Mouse (Mus musculus): Measurements from ENCODE around the gene Cnih1. TPM values are rescaled to one million over a fixed set of nuclear protein-coding genes. Genes with fewer than 3 reads are reported as not detected.
A peak's percentile ranks its signal among the peaks of the same experiment; 100 is the strongest.

The Cnih1 gene
- polyA plus RNA-seq, 1 experiment from 2014 or later = 218 TPM

DNA sequence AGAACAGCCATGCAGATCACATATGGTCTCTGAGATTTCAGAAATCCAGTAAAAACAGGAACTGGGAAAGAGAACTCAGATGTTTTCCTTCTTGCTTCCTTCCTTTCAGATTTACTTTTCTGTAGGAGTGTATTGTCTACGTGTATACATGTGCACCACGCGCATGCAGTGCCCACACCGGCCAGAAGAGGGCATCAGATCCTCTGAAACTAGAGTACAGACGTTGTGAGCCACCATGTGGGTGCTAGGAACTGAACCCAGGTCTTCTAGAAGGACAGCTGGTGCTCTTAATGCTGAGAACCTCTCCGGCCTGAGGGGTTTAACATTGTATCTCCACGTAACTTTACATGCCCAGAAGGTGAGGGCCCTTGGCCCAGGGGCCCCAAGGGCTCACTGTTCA lies 9.0 kb downstream of the Cnih1 start:
- ATAC-seq (ENCODE audit: low read depth) = no peak
- Histone ChIP-seq H3K4me1 (ENCODE audit: control insufficient read depth, insufficient read depth, low read length) (no peaks in the 10 kb centered on the region), H3K27me3 (ENCODE audit: control insufficient read depth, insufficient read depth, low read length) (no peaks in the 10 kb centered on the region), H3K36me3 (ENCODE audit: control insufficient read depth, insufficient read depth, low read length) (peaks cover 51% of the 10 kb centered on the region), H3K4me2 (ENCODE audit: low read depth, low read length) (no peak overlapping the region), H3K9ac (replicated peaks; ENCODE audit: low read depth, low read length) (no peak overlapping the region), H3K27ac (ENCODE audit: low read depth, low read length) (no peak overlapping the region), H3K9me3 (ENCODE audit: control insufficient read depth, low read length) (no peaks in the 10 kb centered on the region), H3K4me3 (ENCODE audit: low read depth, low read length) (no peak overlapping the region)
- 94% methylated on average over 7 of the region's 7 CpGs for WGBS

DNA sequence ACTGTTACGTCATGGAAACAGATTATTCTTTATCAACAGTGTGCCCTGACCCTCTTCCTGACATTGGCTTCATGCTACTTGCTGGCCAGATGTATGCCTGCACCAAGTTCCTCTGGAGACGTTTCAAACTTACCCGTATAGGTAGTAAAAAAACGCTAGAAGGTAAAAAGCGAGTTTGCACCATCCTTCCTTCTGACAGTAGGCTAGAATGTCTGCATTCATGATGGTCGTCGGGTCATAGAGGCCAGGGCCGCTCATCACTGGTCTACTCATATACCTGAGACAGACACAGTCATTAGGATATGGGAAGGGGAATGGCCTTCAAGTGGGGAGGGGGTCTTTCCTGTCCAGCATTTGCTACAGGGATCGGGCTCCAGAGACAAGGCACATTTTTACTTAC lies 9.5 kb downstream of the Cnih1 start:
- peaks cover 56% of the 10 kb centered on the region for H3K36me3 ChIP-seq (ENCODE audit: control insufficient read depth, insufficient read depth, low read length)
- no peak overlapping the region for H3K4me2 ChIP-seq (ENCODE audit: low read depth, low read length)
- no peak overlapping the region for H3K4me3 ChIP-seq (ENCODE audit: low read depth, low read length)
- no peak overlapping the region for H3K27ac ChIP-seq (ENCODE audit: low read depth, low read length)
- no peak for ATAC-seq (ENCODE audit: low read depth)
- H3K27me3 ChIP-seq (ENCODE audit: control insufficient read depth, insufficient read depth, low read length) = no peaks in the 10 kb centered on the region
- H3K4me1 ChIP-seq (ENCODE audit: control insufficient read depth, insufficient read depth, low read length) = no peaks in the 10 kb centered on the region
- no peaks in the 10 kb centered on the region for H3K9me3 ChIP-seq (ENCODE audit: control insufficient read depth, low read length)
- 97% methylated on average over 9 of the region's 9 CpGs for WGBS
- no peak overlapping the region for H3K9ac ChIP-seq (replicated peaks; ENCODE audit: low read depth, low read length)

- H3K4me2 ChIP-seq (ENCODE audit: low read depth, low read length) = no peak overlapping the region
- H3K27ac ChIP-seq (ENCODE audit: low read depth, low read length) = no peak overlapping the region
- H3K9ac ChIP-seq (replicated peaks; ENCODE audit: low read depth, low read length) = no peak overlapping the region
- peaks cover 8% of the 10 kb centered on the region; the same call in 1 of the 2 replicates for H3K36me3 ChIP-seq (ENCODE audit: control insufficient read depth, insufficient read depth, low read length)
- ATAC-seq (ENCODE audit: low read depth) = no peak
- 88% methylated on average over 6 of the region's 6 CpGs for WGBS
- no peaks in the 10 kb centered on the region for H3K27me3 ChIP-seq (ENCODE audit: control insufficient read depth, insufficient read depth, low read length)
- H3K9me3 ChIP-seq (ENCODE audit: control insufficient read depth, low read length) = no peaks in the 10 kb centered on the region
- H3K4me1 ChIP-seq (ENCODE audit: control insufficient read depth, insufficient read depth, low read length) = no peaks in the 10 kb centered on the region
- no peak overlapping the region for H3K4me3 ChIP-seq (ENCODE audit: low read depth, low read length)
Observed at GRCm38 (mm10) chr14:46770036-46770435, 18.2 kb downstream of the Cnih1 start.

- ATAC-seq (ENCODE audit: low read depth) = no peak
- Histone ChIP-seq H3K36me3 (ENCODE audit: control insufficient read depth, insufficient read depth, low read length) (no peaks in the 10 kb centered on the region), H3K27me3 (ENCODE audit: control insufficient read depth, insufficient read depth, low read length) (no peaks in the 10 kb centered on the region), H3K4me1 (ENCODE audit: control insufficient read depth, insufficient read depth, low read length) (no peaks in the 10 kb centered on the region), H3K27ac (ENCODE audit: low read depth, low read length) (no peak overlapping the region), H3K4me3 (ENCODE audit: low read depth, low read length) (no peak overlapping the region), H3K9ac (replicated peaks; ENCODE audit: low read depth, low read length) (no peak overlapping the region), H3K9me3 (ENCODE audit: control insufficient read depth, low read length) (no peaks in the 10 kb centered on the region), H3K4me2 (ENCODE audit: low read depth, low read length) (no peak overlapping the region)
- 85% methylated on average over 12 of the region's 12 CpGs for WGBS
Observed at GRCm38 (mm10) chr14:46767116-46767515, 21.1 kb downstream of the Cnih1 start.

- no peak for ATAC-seq (ENCODE audit: low read depth)
- no peaks in the 10 kb centered on the region for H3K36me3 ChIP-seq (ENCODE audit: control insufficient read depth, insufficient read depth, low read length)
- no peak overlapping the region for H3K9ac ChIP-seq (replicated peaks; ENCODE audit: low read depth, low read length)
Observed at GRCm38 (mm10) chr14:46761186-46761585, 27.0 kb downstream of the Cnih1 start.

GRCm38 (mm10) chr14:46760355-46761029 lies 27.7 kb downstream of the Cnih1 start, which contains the start of gene Cdkn3:
TSS of gene Cdkn3 (plus strand) at chr14:46760541.
- Histone ChIP-seq H3K27ac (ENCODE audit: low read depth, low read length) (no peak within 1 kb of the TSS), H3K27me3 (ENCODE audit: control insufficient read depth, insufficient read depth, low read length) (no peaks in the 10 kb centered on the region), H3K9ac (replicated peaks; ENCODE audit: low read depth, low read length) (peak within 1 kb of the TSS; percentile 68), H3K4me1 (ENCODE audit: control insufficient read depth, insufficient read depth, low read length) (no peaks in the 10 kb centered on the region), H3K4me3 (ENCODE audit: low read depth, low read length) (peak within 1 kb of the TSS; percentile 75), H3K36me3 (ENCODE audit: control insufficient read depth, insufficient read depth, low read length) (no peaks in the 10 kb centered on the region), H3K9me3 (ENCODE audit: control insufficient read depth, low read length) (no peaks in the 10 kb centered on the region), H3K4me2 (ENCODE audit: low read depth, low read length) (peak within 1 kb of the TSS; percentile 76)
- under 1% methylated on average over 53 of the region's 54 CpGs for WGBS
- ATAC-seq (ENCODE audit: low read depth) = peak; percentile 100

More at GRCm38 (mm10) chr14:46761186-46761585, 27.0 kb downstream of the Cnih1 start:
- Histone ChIP-seq H3K4me2 (ENCODE audit: low read depth, low read length) (peak overlapping the region; percentile 76), H3K27ac (ENCODE audit: low read depth, low read length) (no peak overlapping the region), H3K27me3 (ENCODE audit: control insufficient read depth, insufficient read depth, low read length) (no peaks in the 10 kb centered on the region), H3K9me3 (ENCODE audit: control insufficient read depth, low read length) (no peaks in the 10 kb centered on the region), H3K4me1 (ENCODE audit: control insufficient read depth, insufficient read depth, low read length) (no peaks in the 10 kb centered on the region), H3K4me3 (ENCODE audit: low read depth, low read length) (peak overlapping the region; percentile 75; the same call in 1 of the 2 replicates)
- 46% methylated on average over 6 of the region's 6 CpGs for WGBS

DNA sequence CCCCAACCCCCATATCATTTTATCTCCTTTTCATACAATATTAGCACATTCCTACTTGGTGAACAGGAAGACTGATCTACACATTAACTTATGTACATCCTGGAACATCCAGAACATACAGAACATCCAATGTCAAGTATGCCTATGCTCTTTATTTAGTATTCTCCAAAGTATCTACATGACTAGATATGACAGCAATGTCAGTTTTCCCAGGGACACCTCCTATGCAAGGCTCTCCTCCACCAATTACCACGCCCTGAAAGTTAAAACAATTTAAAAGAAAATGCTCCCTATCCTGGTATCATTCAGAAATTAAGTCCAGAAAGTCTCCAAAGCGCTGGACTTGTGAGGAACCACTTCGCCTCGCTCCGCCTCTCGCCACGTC lies 28.2 kb downstream of the Cnih1 start:
- Histone ChIP-seq H3K4me1 (ENCODE audit: control insufficient read depth, insufficient read depth, low read length) (no peaks in the 10 kb centered on the region), H3K36me3 (ENCODE audit: control insufficient read depth, insufficient read depth, low read length) (no peaks in the 10 kb centered on the region), H3K4me3 (ENCODE audit: low read depth, low read length) (peak overlapping the region; percentile 75), H3K9ac (replicated peaks; ENCODE audit: low read depth, low read length) (no peak overlapping the region), H3K4me2 (ENCODE audit: low read depth, low read length) (peak overlapping the region; percentile 76), H3K27ac (ENCODE audit: low read depth, low read length) (no peak overlapping the region), H3K9me3 (ENCODE audit: control insufficient read depth, low read length) (no peaks in the 10 kb centered on the region), H3K27me3 (ENCODE audit: control insufficient read depth, insufficient read depth, low read length) (no peaks in the 10 kb centered on the region)
- ATAC-seq (ENCODE audit: low read depth) = no peak
- WGBS = 0% methylated on average over 7 of the region's 7 CpGs

DNA sequence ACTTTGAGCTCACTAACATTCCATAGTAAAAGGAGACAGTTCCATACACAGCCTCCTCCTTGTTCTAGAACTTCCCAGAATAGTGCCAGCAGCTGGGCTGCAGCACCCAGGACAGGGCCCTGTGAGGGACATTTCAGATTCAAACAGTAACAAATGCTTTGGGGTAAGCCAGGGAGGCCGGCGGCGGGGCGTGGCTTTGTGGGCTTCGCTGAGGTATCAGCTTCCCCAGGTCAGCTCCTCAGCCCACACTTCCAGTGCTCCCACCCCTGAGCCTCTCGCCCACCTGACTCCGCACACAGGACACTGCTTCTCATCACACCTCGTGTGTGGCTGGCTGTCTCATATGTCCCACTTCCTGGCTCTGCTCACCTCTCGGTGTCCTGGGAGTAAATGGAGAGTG lies 30.5 kb downstream of the Cnih1 start:
- Histone ChIP-seq H3K4me3 (ENCODE audit: low read depth, low read length) (no peak overlapping the region), H3K4me2 (ENCODE audit: low read depth, low read length) (no peak overlapping the region), H3K36me3 (ENCODE audit: control insufficient read depth, insufficient read depth, low read length) (no peaks in the 10 kb centered on the region), H3K27ac (ENCODE audit: low read depth, low read length) (no peak overlapping the region), H3K9me3 (ENCODE audit: control insufficient read depth, low read length) (no peaks in the 10 kb centered on the region), H3K9ac (replicated peaks; ENCODE audit: low read depth, low read length) (no peak overlapping the region), H3K27me3 (ENCODE audit: control insufficient read depth, insufficient read depth, low read length) (no peaks in the 10 kb centered on the region), H3K4me1 (ENCODE audit: control insufficient read depth, insufficient read depth, low read length) (no peaks in the 10 kb centered on the region)
- no peak for ATAC-seq (ENCODE audit: low read depth)
- WGBS = 66% methylated on average over 9 of the region's 9 CpGs

DNA sequence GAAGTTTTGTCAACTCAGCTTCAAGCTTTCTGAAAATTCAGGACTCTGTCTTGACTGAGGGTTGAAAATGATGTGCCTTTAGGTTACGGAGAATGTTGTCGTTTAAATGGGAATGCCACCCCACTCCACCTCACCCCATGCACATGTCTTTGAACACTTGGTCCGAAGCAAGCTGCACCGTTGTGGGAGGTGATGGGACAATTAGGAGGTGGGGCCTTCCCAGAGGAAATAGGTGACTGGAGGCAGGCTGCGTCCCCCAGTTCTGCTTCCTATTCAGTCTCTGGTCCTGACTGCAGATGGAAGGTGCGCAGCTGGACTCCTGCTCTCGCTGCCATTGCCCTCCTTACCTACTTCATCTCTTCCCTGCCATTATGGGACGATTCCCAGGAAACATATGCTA lies 32.4 kb downstream of the Cnih1 start:
- Histone ChIP-seq H3K27ac (ENCODE audit: low read depth, low read length) (no peak overlapping the region), H3K27me3 (ENCODE audit: control insufficient read depth, insufficient read depth, low read length) (no peaks in the 10 kb centered on the region), H3K4me3 (ENCODE audit: low read depth, low read length) (no peak overlapping the region), H3K36me3 (ENCODE audit: control insufficient read depth, insufficient read depth, low read length) (no peaks in the 10 kb centered on the region), H3K9me3 (ENCODE audit: control insufficient read depth, low read length) (no peaks in the 10 kb centered on the region), H3K9ac (replicated peaks; ENCODE audit: low read depth, low read length) (no peak overlapping the region), H3K4me1 (ENCODE audit: control insufficient read depth, insufficient read depth, low read length) (no peaks in the 10 kb centered on the region), H3K4me2 (ENCODE audit: low read depth, low read length) (no peak overlapping the region)
- no peak for ATAC-seq (ENCODE audit: low read depth)
- WGBS = 96% methylated on average over 8 of the region's 8 CpGs

Data from neural tube, embryonic 14.5 days (tissue).